ENCODE assay signal across 9 mouse cellular contexts in the genomic region with DNA sequence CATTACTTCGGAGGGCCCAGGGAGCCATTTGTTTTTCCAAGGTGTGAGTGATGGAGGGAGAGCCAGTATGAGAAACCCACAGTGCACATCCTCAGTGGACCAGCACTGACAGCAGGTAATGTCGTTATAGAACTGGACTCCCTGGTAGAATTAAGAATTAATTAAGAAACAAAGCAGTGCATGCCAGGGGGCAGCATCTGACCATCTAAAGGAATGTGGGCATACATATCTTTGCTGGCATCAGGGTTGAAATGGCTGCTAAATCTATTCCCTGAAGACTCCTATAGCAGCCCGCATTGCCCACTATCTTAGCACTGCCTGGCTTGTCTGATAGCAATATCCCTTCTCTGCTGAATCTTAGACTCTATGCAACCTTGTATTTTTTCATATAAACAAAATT.
DNase-seq lines count a peak whose midpoint lies in the region; ATAC-seq lines count a peak whose summit lies in the region.
"Had no signal": no experiment of that assay in that cellular context is flagged by ENCODE, and none has a peak within 500 bp of the region (broad histone marks: within the 10 kb centered on the region; RNA-seq: fewer than 3 reads in every experiment).

No protein-coding gene starts in this region.

- H3K4me2 ChIP-seq in midbrain, embryonic 14.5 days (ENCODE audit: low read length) = no peak overlapping the region
- H3K4me2 ChIP-seq: embryonic facial prominence, embryonic 12.5 days had no signal

- H3K4me1 ChIP-seq in midbrain, embryonic 14.5 days (ENCODE audit: control insufficient read depth, insufficient read depth, low read length) = no peaks in the 10 kb centered on the region
- H3K4me1 ChIP-seq in midbrain, embryonic 10.5 days = no peaks in the 10 kb centered on the region
- H3K4me1 ChIP-seq: embryonic facial prominence, embryonic 12.5 days had no signal

- no peaks in the 10 kb centered on the region for H3K9me3 ChIP-seq in midbrain, embryonic 14.5 days (ENCODE audit: control insufficient read depth, low read length)
- no peaks in the 10 kb centered on the region for H3K9me3 ChIP-seq in midbrain, embryonic 10.5 days (replicated peaks)
- H3K9me3 ChIP-seq: embryonic facial prominence, embryonic 12.5 days had no signal

- intact Hi-C loops in heart, postnatal 14 days (cut with DNase I) = loop anchor here (1.0 kb wide), 1 partner anchor 880 kb away; no protein-coding TSS in a partner anchor
- intact Hi-C loops in heart, postnatal 25 days (cut with DNase I) = loop anchor here (5.0 to 10.0 kb wide), 3 partner anchors 544 to 976 kb away; no protein-coding TSS in a partner anchor

- H3K27ac ChIP-seq in midbrain, embryonic 14.5 days (replicated peaks; ENCODE audit: low read depth, low read length) = no peak overlapping the region
- no peak overlapping the region for H3K27ac ChIP-seq in midbrain, embryonic 10.5 days (replicated peaks)
- H3K27ac ChIP-seq: embryonic facial prominence, embryonic 12.5 days had no signal

- H3K9ac ChIP-seq in midbrain, embryonic 14.5 days (replicated peaks; ENCODE audit: low read length) = no peak overlapping the region
- H3K9ac ChIP-seq: embryonic facial prominence, embryonic 12.5 days had no signal

- WGBS in midbrain, embryonic 14.5 days = 75% methylated on average over 3 of the region's 3 CpGs
- 91% methylated on average over 3 of the region's 3 CpGs for WGBS in midbrain, embryonic 10.5 days

- ATAC-seq in midbrain, embryonic 14.5 days (ENCODE audit: low FRiP score, low TSS enrichment) = no peak; the same call in 1 of the 2 replicates
- no peak for ATAC-seq in frontal cortex, adult (ENCODE audit: low TSS enrichment)

- H3K36me3 ChIP-seq in midbrain, embryonic 14.5 days (ENCODE audit: control insufficient read depth, insufficient read depth, low read length) = no peaks in the 10 kb centered on the region
- no peaks in the 10 kb centered on the region for H3K36me3 ChIP-seq in midbrain, embryonic 10.5 days
- H3K36me3 ChIP-seq: embryonic facial prominence, embryonic 12.5 days had no signal

- DNase-seq in heart, postnatal 14 days = peak; percentile 3 to 15
- no peak for DNase-seq in heart, postnatal 25 days (ENCODE audit: low spot score)
- peak; percentile 38 for DNase-seq in midbrain, embryonic 14.5 days
- no peak for DNase-seq in midbrain, embryonic 10.5 days (ENCODE audit: low spot score)
- peak; percentile 6 for DNase-seq in adrenal gland, postnatal 25 days
- DNase-seq in kidney, postnatal 36 days = peak; percentile 4 to 55
- no peak for DNase-seq in natural killer cell, adult 2 months (ENCODE audit: low spot score in 2 of 2)

- H3K4me3 ChIP-seq in midbrain, embryonic 14.5 days (replicated peaks; ENCODE audit: low read depth, low read length) = no peak overlapping the region
- H3K4me3 ChIP-seq in midbrain, embryonic 10.5 days = no peak overlapping the region
- H3K4me3 ChIP-seq: embryonic facial prominence, embryonic 12.5 days had no signal

- H3K27me3 ChIP-seq in midbrain, embryonic 14.5 days (ENCODE audit: control insufficient read depth, insufficient read depth, low read length) = no peaks in the 10 kb centered on the region
- H3K27me3 ChIP-seq in midbrain, embryonic 10.5 days (ENCODE audit: low read depth, poor library complexity, severe bottlenecking) = no peaks in the 10 kb centered on the region
- H3K27me3 ChIP-seq: embryonic facial prominence, embryonic 12.5 days had no signal

Comparison
In these comparisons a context has a peak if more than half of its experiments do, and no peak if none do; other contexts are left out.
1. DNase-seq: peak in heart, postnatal 14 days (2 of 2), midbrain, embryonic 14.5 days (single experiment), adrenal gland, postnatal 25 days (single experiment) and kidney, postnatal 36 days (2 of 2); none in heart, postnatal 25 days (single experiment), midbrain, embryonic 10.5 days (single experiment) and natural killer cell, adult 2 months (0 of 2).